Mouse (Mus musculus): ENCODE measurements around the gene Plagl1. TPM values are rescaled to one million over a fixed set of nuclear protein-coding genes. Genes with fewer than 3 reads are reported as not detected.

The Plagl1 gene
- total RNA-seq, 1 experiment, result 13.4 TPM

GRCm38 (mm10) chr10:13065129-13065752 is 4.9 kb downstream of the Plagl1 start:
- in situ Hi-C loops (cut with MboI; ENCODE audit: low sequenced_read_pairs in 2 of 2, unreplicated experiment in 2 of 2), result no loop called here
- Histone ChIP-seq H3K4me1 (ENCODE audit: control insufficient read depth in 2 of 2, insufficient read depth in 2 of 2, low read length in 2 of 2, poor library complexity in 1 of 2) (0 out of 4 replicates have a peak, but pooled peaks cover 0 to 2% of the 10 kb centered on the region in 2 experiments), H3K9me3 (ENCODE audit: control insufficient read depth, insufficient read depth, low read depth, low read length) (no peaks in the 10 kb centered on the region), H3K36me3 (ENCODE audit: control insufficient read depth, insufficient read depth, low read length, poor library complexity, severe bottlenecking) (no peaks in the 10 kb centered on the region), H3K27ac (ENCODE audit: insufficient read depth, low read depth, low read length, poor library complexity, severe bottlenecking) (no peak overlapping the region), H3K9ac (ENCODE audit: insufficient read depth, low read depth, low read length, poor library complexity, severe bottlenecking) (no peak overlapping the region), H3K4me3 (ENCODE audit: insufficient read depth in 1 of 2, low read depth in 1 of 2, low read length in 2 of 2, poor library complexity in 1 of 2, severe bottlenecking in 1 of 2) (no peak overlapping the region)
- no peak for DNase-seq (ENCODE audit: low read depth, low spot score)
- TF ChIP-seq CHD2 (IDR thresholded peaks at IDR 0.05; ENCODE audit: low read depth, low read length) (no peak), MAFK (IDR thresholded peaks at IDR 0.05; ENCODE audit: insufficient read depth, low read depth, low read length) (no peak), ZC3H11A (IDR thresholded peaks at IDR 0.05; ENCODE audit: borderline replicate concordance, low read depth, low read length) (no peak), HCFC1 (IDR thresholded peaks at IDR 0.05; ENCODE audit: borderline replicate concordance, insufficient read depth, low read length) (no peak), ZNF384 (IDR thresholded peaks at IDR 0.05; ENCODE audit: low read depth, low read length) (no peak)

- in situ Hi-C loops (cut with MboI; ENCODE audit: low sequenced_read_pairs in 2 of 2, unreplicated experiment in 2 of 2), result no loop called here
- Histone ChIP-seq H3K9ac (ENCODE audit: insufficient read depth, low read depth, low read length, poor library complexity, severe bottlenecking) (no peak overlapping the region), H3K4me3 (ENCODE audit: insufficient read depth in 1 of 2, low read depth in 1 of 2, low read length in 2 of 2, poor library complexity in 1 of 2, severe bottlenecking in 1 of 2) (no peak overlapping the region), H3K4me1 (ENCODE audit: control insufficient read depth in 2 of 2, insufficient read depth in 2 of 2, low read length in 2 of 2, poor library complexity in 1 of 2) (no peaks in the 10 kb centered on the region), H3K27ac (ENCODE audit: insufficient read depth, low read depth, low read length, poor library complexity, severe bottlenecking) (no peak overlapping the region), H3K36me3 (ENCODE audit: control insufficient read depth, insufficient read depth, low read length, poor library complexity, severe bottlenecking) (no peaks in the 10 kb centered on the region), H3K9me3 (ENCODE audit: control insufficient read depth, insufficient read depth, low read depth, low read length) (no peaks in the 10 kb centered on the region)
- no peak for TF ChIP-seq ZNF384 (IDR thresholded peaks at IDR 0.05; ENCODE audit: low read depth, low read length)
- no peak for TF ChIP-seq HCFC1 (IDR thresholded peaks at IDR 0.05; ENCODE audit: borderline replicate concordance, insufficient read depth, low read length)
- TF ChIP-seq CHD2 (IDR thresholded peaks at IDR 0.05; ENCODE audit: low read depth, low read length), result no peak
- peak; percentile 43; the same call in 1 of the 2 replicates for TF ChIP-seq ZC3H11A (IDR thresholded peaks at IDR 0.05; ENCODE audit: borderline replicate concordance, low read depth, low read length)
- peak; percentile 17 for DNase-seq (ENCODE audit: low read depth, low spot score)
Observed at GRCm38 (mm10) chr10:13071031-13071430, 10.7 kb downstream of the Plagl1 start.

- H3K4me1 ChIP-seq (ENCODE audit: control insufficient read depth in 2 of 2, insufficient read depth in 2 of 2, low read length in 2 of 2, poor library complexity in 1 of 2), result no peaks in the 10 kb centered on the region
- H3K9me3 ChIP-seq (ENCODE audit: control insufficient read depth, insufficient read depth, low read depth, low read length), result no peaks in the 10 kb centered on the region
- H3K9ac ChIP-seq (ENCODE audit: insufficient read depth, low read depth, low read length, poor library complexity, severe bottlenecking), result no peak overlapping the region
- in situ Hi-C loops (cut with MboI; ENCODE audit: low sequenced_read_pairs in 2 of 2, unreplicated experiment in 2 of 2), result no loop called here
- DNase-seq (ENCODE audit: low read depth, low spot score), result no peak
- H3K4me3 ChIP-seq (ENCODE audit: insufficient read depth in 1 of 2, low read depth in 1 of 2, low read length in 2 of 2, poor library complexity in 1 of 2, severe bottlenecking in 1 of 2), result no peak overlapping the region
- H3K27ac ChIP-seq (ENCODE audit: insufficient read depth, low read depth, low read length, poor library complexity, severe bottlenecking), result no peak overlapping the region
- H3K36me3 ChIP-seq (ENCODE audit: control insufficient read depth, insufficient read depth, low read length, poor library complexity, severe bottlenecking), result no peaks in the 10 kb centered on the region
- no peak for TF ChIP-seq ZC3H11A (IDR thresholded peaks at IDR 0.05; ENCODE audit: borderline replicate concordance, low read depth, low read length)
- no peak for TF ChIP-seq ZNF384 (IDR thresholded peaks at IDR 0.05; ENCODE audit: low read depth, low read length)
- no peak for TF ChIP-seq CHD2 (IDR thresholded peaks at IDR 0.05; ENCODE audit: low read depth, low read length)
- no peak for TF ChIP-seq MAFK (IDR thresholded peaks at IDR 0.05; ENCODE audit: insufficient read depth, low read depth, low read length)
- no peak for TF ChIP-seq HCFC1 (IDR thresholded peaks at IDR 0.05; ENCODE audit: borderline replicate concordance, insufficient read depth, low read length)
Observed at GRCm38 (mm10) chr10:13076807-13077532, 16.7 kb downstream of the Plagl1 start.

DNA sequence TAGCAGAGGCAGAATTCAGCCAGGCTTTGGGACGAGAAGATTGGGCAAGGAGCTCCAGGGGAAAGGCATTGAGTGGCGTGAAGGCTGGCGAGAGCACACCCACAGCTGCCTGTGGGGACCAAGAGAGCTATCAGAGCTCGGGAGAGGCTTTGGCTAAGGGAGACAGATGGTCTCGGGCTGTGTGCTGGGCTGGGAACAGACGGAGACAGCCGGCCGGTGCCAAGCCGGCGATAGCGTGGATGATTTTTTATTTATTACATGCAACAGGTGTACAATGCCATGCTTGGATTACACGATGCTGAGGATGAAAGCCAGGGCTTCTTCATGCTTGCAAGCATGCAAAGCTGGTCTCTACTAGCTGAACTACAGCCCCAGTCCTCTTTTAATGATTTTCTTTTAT is 22.2 kb downstream of the Plagl1 start:
- Histone ChIP-seq H3K4me1 (ENCODE audit: control insufficient read depth in 2 of 2, insufficient read depth in 2 of 2, low read length in 2 of 2, poor library complexity in 1 of 2) (no peaks in the 10 kb centered on the region), H3K9ac (ENCODE audit: insufficient read depth, low read depth, low read length, poor library complexity, severe bottlenecking) (no peak overlapping the region), H3K4me3 (ENCODE audit: insufficient read depth in 1 of 2, low read depth in 1 of 2, low read length in 2 of 2, poor library complexity in 1 of 2, severe bottlenecking in 1 of 2) (no peak overlapping the region), H3K9me3 (ENCODE audit: control insufficient read depth, insufficient read depth, low read depth, low read length) (no peaks in the 10 kb centered on the region), H3K36me3 (ENCODE audit: control insufficient read depth, insufficient read depth, low read length, poor library complexity, severe bottlenecking) (no peaks in the 10 kb centered on the region), H3K27ac (ENCODE audit: insufficient read depth, low read depth, low read length, poor library complexity, severe bottlenecking) (no peak overlapping the region)
- in situ Hi-C loops (cut with MboI; ENCODE audit: low sequenced_read_pairs in 2 of 2, unreplicated experiment in 2 of 2), result no loop called here
- no peak for TF ChIP-seq HCFC1 (IDR thresholded peaks at IDR 0.05; ENCODE audit: borderline replicate concordance, insufficient read depth, low read length)
- TF ChIP-seq MAFK (IDR thresholded peaks at IDR 0.05; ENCODE audit: insufficient read depth, low read depth, low read length), result no peak
- no peak for TF ChIP-seq CHD2 (IDR thresholded peaks at IDR 0.05; ENCODE audit: low read depth, low read length)
- TF ChIP-seq ZNF384 (IDR thresholded peaks at IDR 0.05; ENCODE audit: low read depth, low read length), result no peak
- DNase-seq (ENCODE audit: low read depth, low spot score), result no peak

All from ES-E14 (cell line).